Mouse (Mus musculus) common myeloid progenitor, adult 5-6 weeks (primary cell): ENCODE results near the gene Ppp2r5e. TPM values are rescaled to one million over a fixed set of nuclear protein-coding genes. Genes with fewer than 3 reads are reported as not detected.

Experiments
- ATAC-seq: replicated peaks from 2 replicates; pipeline ENCODE4 v1.8.0; 2016; ENCODE audit warnings: low read depth, mild to moderate bottlenecking, moderate TSS enrichment, inconsistent platforms; ENCODE audit not compliant: poor library complexity, severe bottlenecking
- total RNA-seq: library from RNA; stranded (forward); fragments of 200-1000, 187-1606 nt; gene quantifications from 2 replicates; pipeline ENCODE4 v1.2.3, GENCODE M21; 2017

Gene Ppp2r5e
- total RNA-seq, 1 experiment from 2014 or later: 36.4 TPM

DNA sequence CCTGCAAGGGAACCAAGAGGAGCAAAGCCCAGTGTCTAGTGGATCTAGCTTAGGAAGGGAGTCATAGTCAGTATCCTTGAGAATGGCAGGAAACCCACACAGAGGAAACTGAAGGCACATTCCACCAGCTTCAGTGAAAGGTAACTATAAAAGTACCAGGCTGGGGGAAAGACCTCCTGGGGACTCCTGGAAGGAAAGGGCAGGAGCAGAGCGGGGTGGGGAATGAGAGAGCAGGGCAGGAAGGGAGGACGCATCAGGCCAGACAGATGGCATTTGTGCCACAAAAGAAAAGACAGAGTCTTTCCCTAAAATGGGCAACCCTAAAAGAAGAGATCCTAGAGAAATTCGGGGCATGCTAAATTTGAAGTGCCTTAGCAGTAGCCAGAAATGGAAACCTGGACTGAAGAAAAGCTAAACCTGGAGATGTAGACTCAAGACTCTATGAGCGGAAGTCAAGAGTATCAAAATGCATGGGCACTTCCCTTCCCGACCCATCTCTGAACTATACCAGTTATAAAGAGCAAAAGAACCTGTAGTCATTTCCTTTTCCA, 55.3 kb downstream of the Ppp2r5e start:
- no peak for ATAC-seq

GRCm38 (mm10) chr12:75539228-75539627, 56.8 kb downstream of the Ppp2r5e start:
- no peak for ATAC-seq

GRCm38 (mm10) chr12:75537673-75538423, 58.2 kb downstream of the Ppp2r5e start:
- no peak for ATAC-seq

GRCm38 (mm10) chr12:75537019-75537672, 58.9 kb downstream of the Ppp2r5e start:
- ATAC-seq: no peak

- ATAC-seq: no peak
These were observed 59.5 kb downstream of the Ppp2r5e start for GRCm38 (mm10) chr12:75536566-75536965.

DNA sequence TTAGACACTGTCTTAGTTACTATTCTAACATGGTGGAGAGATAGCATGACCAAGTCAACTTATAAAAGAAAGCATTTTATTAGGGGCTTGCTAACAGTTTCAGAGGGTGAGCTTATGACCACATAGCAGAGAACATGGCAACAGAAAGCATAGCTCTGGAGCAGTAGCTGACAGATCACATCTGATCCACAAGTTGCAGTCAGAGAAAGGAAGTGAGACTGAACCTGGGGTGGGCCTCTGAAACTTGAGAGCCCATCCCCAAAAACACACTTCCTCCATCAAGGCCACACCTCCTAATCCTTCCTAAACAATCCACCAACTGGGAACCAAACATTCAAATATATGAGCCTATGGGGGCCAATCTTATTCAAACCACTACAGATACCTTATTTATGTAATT, 62.9 kb downstream of the Ppp2r5e start:
- ATAC-seq: peak; percentile 62; the same call in 1 of the 2 replicates

GRCm38 (mm10) chr12:75531895-75532294, 64.2 kb downstream of the Ppp2r5e start:
- ATAC-seq: no peak

DNA sequence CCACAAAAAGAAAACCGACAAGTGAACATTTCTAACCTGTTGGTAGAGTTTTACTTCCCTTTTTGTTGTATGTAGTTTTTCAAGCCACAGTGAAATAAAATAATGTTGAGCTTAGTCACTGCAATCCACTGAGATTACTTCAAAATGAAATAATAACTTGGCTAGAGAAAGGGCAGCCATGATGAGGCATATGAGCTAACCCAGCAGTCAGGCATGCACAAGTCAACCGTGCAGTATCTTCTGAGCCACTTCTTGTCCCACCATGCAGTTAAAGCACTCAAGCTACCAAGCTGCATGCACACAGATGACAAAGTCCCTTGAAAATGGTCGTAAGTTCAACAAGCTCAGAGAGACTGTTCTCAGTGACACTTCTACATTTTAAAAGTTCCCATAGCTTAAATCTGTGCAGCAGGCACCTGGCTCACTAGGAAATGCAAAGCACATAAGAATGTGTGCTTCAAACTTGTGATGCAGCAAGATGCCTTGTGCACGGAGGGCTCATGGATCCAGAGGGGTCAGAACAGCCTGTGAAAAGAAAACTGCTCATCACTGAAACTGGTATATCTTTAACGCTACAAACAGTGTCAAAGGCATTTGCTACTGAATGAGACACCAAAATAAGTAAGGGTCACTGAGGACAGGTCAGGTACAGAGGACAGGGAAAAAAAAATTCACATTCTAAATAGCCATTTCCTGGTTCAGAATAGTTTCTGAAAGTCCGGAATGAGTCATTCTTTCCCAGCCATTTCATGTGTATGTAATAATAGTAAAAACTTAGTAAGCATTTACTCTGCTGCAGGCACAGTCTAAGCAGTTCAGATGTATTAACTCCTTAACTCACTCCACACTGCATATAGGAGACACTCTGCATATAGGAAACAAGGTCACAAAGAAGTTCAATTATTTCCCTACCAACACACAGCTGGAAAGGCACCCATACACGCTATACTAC, 66.9 kb downstream of the Ppp2r5e start:
- peak; percentile 32 for ATAC-seq

DNA sequence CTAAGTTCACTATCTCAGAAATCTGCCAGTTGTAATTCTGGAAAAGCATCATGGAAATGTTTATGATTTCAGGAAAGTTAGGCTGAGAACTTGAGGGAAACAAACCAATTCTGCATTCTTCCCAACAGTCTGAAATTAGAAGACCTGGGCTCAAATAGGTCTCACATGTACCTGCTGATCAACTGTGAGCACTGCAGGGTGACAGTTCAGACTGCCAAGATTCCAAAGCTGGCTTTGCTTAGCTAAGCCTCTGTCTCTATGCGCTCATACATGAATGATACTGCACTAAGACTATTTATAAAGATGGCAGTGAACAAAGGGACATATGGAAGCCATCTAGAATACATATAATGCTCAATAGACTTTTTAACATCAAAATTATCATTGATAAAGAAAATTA, 67.7 kb downstream of the Ppp2r5e start:
- no peak for ATAC-seq

- ATAC-seq: no peak
These were observed 71.8 kb downstream of the Ppp2r5e start for GRCm38 (mm10) chr12:75524199-75524598.

DNA sequence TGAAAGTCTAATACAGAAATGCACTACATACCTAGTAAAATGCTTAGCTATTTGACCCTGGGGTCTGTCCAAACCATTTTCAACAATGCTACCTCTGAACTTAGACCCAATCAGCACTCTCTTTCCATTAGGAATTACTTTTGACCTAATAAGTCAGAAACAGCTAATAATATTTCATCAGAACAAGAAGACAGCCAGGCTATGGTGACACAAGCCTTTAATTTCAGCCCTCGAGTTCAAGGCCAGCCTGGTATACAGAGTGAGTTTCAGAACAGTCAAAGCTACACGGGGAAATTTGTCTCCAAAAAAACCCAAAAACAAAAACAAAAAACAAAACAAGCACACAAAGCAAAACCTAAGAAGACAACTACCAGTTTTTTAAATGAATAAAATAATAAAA, 73.1 kb downstream of the Ppp2r5e start:
- ATAC-seq: no peak

DNA sequence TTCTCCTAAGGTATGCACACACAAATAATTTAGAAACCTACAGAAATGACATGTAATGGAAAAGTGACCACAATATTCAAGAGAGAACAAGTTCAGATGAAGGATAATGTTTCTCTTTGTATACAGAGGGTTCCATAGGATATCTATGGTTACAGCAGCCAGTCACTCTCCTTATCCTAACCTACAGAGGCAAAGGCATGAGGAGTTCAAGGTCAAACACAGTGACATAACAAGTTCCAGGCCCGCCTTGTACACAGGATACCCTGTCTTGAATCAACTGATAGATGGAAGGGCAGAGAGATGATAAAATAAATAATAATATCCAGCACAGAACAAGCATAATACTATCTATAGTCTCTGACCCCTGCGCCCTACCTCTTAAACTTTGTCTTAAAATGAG, 73.7 kb downstream of the Ppp2r5e start:
- 0 out of 2 replicates have a peak, but pooled peaks have one; percentile 18 for ATAC-seq

DNA sequence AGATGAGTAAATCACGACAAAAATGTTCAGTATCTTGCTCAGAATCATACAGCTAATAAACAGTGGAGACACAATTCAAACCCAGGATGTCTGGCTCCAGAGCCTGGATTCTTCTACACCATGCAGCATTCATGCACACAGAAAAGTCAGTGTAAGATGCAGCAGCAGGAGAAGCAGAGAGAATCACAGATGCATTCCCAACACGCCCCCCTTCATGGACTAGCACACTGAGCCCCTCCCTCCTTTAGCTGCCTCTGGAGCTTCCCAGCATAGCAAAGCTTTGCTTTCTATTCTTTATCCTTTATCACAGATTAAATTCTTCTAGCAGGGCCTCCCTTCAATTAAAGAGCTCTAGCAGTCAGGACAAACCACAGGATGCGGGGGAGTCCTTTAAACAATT, 75.7 kb downstream of the Ppp2r5e start:
- ATAC-seq: no peak

DNA sequence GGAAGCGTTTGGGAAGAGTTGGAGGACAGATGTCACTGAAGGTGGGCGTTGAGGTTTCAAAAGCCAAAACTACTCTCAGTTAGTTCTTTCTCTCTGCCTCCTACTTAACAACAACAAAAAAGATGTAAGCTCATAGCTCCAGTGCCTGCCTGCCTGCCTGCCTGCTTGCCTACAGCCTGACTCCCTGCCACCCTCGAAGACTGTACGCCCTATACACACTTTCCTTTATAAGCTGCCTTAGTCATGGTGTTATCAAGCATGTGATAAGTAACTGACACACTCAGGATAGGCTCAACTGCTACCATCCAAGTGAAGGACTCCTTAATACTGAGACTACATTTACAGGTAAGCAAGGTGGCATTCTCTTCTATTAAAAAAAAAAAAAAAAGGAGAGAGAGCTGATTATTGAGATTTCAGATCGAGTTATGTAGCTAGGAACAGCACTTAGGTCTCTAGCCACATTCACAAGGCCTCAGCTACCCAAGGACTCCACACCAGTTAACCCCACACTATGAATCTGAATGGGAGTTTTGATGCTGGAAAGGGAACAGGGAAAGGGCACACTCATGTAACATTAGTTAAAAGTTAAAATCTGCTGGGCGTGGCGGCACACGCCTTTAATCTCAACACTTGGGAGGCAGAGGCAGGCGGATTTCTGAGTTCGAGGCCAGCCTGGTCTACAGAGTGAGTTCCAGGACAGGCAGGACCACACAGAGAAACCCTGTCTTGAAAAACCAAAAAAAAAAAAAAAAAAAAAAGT, 76.7 kb downstream of the Ppp2r5e start:
- no peak for ATAC-seq

GRCm38 (mm10) chr12:75515301-75515906, 80.6 kb downstream of the Ppp2r5e start:
- ATAC-seq: no peak; the same call in 1 of the 2 replicates

GRCm38 (mm10) chr12:75511520-75511919, 84.5 kb downstream of the Ppp2r5e start:
- ATAC-seq: peak; percentile 56; the same call in 1 of the 2 replicates

GRCm38 (mm10) chr12:75504991-75505650, 90.9 kb downstream of the Ppp2r5e start:
- peak; percentile 62; the same call in 1 of the 2 replicates for ATAC-seq

DNA sequence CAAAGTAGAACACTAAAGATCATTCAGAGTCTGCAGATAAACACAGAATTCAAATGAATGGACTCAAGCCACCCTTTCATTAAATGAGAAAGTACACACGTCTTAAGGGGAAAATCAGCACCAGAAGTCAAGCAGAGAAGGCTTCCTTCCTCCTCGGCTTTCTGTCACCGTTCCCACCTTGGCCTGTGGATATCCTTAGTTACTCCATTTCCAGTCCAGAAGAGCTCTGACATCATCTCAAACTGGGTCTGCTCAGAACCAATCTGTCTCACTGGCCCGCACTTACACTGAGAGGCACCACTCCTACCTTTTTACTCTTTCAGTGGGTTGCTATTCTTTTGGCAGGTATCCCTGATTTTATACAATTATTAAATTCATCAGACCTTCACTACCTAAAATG, 93.4 kb downstream of the Ppp2r5e start:
- no peak for ATAC-seq
